Mouse (Mus musculus) thymus, postnatal 25 days (tissue): Measurements from ENCODE around the gene Kdelc2.

ENCODE experiments used
- DNase-seq: peaks from one replicate; pipeline ENCODE4 v3.0.0; 2022

Gene Kdelc2

DNA sequence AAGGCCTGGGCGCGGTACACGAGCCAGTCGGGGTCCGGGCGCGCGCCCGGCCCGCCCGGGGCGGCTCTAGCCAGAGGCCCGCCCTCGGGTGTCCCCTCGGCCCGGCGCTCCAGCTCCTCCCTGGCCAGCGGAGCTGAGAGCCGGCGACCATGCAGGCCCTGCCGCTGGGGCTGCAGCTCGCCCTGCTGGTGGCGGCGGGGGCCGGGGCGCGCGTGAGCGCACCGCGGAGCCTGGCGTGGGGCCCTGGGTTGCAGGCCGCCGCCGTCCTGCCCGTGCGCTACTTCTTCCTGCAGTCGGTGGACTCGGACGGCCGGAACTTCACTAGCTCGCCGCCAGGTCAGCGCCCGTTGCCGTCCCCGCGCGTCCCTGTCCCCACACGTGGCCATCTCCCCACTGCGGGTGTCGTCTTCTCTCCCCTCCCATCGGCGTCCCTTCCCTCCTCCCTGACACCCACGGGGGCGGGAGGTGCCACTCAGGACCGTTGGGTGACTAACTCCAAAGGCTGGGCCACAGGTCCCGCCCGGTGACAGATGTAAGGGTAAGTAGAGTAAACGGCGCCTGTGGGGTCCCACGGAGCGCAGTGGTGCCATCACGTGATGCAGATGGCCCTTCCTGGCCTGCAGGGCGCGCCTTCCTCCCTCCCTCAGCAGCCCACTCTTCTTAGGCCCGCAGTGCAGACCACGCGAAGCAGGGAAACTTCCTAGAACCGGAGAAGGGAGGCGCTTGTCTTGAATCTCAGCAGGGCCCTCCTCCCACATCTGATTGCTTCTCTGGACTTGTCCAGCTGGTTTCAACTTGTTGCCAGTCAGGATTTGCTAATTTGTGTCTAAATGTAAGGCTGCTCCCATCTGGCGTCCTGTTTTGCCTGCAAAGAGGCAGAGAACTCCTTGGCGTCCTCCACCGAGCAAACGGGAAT lies at the start of gene Kdelc2:
Gene Kdelc2, plus strand, starts transcription at position 75 of the 916 bp plus-strand sequence.
- peak; percentile 26 for DNase-seq

- DNase-seq = no peak
Measured at GRCm38 (mm10) chr9:53335131-53335530, 48.7 kb upstream of the Kdelc2 start.

- no peak for DNase-seq
Measured at GRCm38 (mm10) chr9:53339603-53340002, 44.2 kb upstream of the Kdelc2 start.

DNA sequence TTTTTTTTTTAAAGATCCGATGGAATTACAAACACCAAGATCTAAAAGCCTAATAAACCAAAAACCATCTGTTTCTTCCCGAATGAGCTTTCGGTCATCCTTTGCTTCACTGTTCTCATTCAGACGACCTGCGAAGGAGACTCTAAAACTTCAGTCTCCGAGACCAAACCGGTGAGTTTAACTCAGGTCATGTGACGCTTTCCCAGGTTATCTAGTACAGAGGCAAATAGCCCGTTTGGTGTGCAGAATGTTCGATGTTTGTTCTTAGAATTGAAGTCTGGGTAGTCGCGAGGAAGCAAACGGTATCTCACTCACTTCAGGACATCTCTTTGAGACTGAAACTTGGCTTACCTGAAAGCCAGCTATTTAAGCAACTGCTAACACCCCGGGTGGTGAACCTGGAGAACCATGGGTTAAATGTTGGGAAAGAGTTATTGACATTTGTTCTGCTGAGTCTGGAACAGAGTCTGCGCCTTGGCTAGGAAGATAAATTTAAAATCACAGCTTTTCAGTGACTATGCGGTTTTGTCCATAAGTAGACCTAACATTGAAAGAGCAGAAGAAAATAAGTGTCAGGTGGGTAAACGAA lies 43.4 kb upstream of the Kdelc2 start:
- no peak for DNase-seq

DNA sequence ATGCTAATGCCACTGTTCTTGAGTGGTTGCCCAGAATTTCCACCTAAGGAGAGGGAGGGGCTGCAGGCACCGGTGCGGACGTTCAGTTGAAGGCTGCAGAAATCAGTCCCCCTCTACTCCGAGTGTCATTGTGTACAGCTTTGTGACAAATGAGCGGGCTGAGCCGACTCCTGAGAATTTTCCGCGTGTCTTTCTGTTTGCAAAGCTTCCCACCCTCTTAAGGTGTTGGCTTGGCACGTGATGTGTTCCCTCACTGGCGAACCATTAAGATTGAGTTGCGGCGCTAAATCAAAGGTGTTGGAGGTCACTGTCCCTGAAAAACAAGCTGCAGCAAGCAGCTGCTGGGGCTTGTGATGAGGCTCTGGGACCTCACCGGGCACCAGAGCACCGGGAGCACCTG lies 42.9 kb upstream of the Kdelc2 start:
- no peak for DNase-seq

DNA sequence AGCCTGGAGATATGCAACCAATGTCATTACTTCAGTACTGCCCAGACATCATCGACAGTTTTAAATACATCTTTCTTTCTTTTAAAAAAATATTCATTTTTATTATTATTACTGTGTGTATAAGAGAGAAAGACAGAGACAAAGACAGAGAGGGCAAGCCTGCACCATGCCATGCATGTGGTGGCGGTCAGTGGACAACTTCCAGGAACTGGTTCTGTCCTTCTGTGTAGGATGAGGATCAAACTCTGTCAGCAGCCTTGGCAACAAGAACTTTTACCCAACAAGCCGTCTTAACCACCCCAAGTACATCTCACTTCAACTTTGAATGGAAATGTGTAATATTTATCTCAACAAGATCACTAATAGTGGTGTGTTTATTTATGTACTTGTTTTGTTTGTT lies 41.8 kb upstream of the Kdelc2 start:
- DNase-seq = no peak

DNA sequence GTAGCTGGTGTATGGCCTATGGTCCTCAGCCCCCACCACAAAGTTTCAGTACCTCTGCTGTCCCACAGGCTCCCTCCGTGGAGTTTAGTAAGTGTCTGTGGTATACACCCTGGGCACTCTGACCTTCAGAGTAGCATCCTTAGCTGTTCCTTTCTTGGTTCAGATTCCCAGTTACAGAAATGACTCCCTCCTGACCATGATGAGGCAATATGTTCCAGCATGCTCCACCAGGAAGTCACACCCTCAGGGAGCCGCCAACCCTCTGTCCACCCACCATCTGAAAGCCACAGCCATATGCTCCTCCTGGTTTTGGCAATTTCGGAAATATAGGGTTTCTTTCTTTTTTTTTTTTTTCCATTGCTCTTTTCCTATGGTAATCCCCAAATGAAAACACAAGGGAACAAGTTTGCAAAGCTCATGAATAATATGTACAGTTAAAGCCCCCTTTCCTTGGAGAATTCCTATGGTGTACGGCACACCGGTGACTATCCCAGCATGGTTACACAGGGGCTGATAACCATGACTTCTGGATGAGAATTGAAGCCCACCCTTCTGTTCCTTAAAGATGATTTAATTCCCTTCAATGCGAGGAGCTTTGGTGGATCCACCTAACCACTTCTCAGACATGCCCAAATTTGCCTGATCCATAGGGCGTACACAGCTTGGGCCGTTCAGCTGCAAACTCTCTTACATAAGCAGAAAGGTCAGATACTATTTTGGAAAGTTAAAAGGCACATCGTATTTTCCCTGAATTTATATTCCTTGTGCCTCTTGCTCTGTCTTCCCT lies 39.0 kb upstream of the Kdelc2 start:
- DNase-seq = no peak

DNA sequence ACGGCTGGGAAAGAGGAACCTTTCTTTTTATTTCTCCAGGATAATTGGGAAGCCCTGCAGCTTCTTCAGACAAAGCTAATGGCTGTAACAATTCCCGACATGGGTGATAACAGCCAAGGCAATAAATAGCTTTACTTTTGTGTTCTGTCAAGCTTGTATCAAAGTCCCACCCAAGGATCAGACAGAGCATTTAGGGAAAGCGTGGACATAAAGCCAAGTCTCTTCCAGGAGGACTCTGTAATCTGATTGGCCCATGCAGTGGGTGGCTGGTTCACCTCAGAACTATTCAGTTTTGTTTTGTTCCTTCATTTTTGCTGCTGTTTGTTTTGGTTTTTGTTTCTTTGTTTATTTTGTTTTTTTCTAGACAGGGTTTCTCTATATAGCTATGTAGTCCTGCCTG lies 38.1 kb upstream of the Kdelc2 start:
- DNase-seq = no peak

GRCm38 (mm10) chr9:53346402-53346801 lies 37.4 kb upstream of the Kdelc2 start:
- DNase-seq = no peak

GRCm38 (mm10) chr9:53349211-53349610 lies 34.6 kb upstream of the Kdelc2 start:
- DNase-seq = no peak

DNA sequence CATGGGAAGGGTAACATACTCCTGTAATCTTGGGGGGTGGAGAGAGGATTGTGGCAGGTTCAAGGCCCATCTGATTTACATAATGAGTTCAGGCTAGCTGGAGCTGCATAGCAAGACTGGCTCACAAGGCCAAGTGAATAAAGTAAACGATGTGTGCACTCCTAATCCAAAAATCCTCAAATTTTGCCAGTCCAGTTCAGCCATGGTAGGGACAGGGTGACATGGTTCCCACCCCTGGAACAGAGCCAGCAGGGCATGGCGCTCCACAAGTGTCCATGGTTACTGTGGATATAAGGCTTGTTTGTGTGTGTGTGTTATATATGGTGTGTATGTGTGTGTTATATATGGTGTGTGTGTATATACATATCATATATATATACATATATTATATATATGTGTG lies 33.5 kb upstream of the Kdelc2 start:
- DNase-seq = no peak

DNA sequence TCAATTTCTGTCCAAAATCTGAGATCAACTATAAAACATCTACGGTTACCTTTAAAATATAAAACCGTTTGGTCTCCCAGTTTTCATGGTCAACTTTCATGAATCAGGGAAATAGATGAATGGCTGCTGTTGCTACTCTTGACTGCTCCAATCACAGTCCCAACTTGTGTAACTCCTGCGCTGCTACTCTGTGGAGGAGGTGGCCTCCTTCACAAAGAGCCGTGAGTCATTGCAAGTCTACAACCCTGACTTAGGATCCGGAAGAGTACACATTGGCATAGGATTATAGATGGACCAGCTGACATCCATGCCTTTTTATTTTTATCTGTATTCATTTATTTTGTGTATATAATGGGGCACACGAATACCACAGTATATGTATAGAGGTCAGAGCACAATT lies 31.9 kb upstream of the Kdelc2 start:
- DNase-seq = no peak

- no peak for DNase-seq
Measured at GRCm38 (mm10) chr9:53353161-53353560, 30.7 kb upstream of the Kdelc2 start.

GRCm38 (mm10) chr9:53356219-53357155 lies 27.3 kb upstream of the Kdelc2 start:
- no peak for DNase-seq

DNA sequence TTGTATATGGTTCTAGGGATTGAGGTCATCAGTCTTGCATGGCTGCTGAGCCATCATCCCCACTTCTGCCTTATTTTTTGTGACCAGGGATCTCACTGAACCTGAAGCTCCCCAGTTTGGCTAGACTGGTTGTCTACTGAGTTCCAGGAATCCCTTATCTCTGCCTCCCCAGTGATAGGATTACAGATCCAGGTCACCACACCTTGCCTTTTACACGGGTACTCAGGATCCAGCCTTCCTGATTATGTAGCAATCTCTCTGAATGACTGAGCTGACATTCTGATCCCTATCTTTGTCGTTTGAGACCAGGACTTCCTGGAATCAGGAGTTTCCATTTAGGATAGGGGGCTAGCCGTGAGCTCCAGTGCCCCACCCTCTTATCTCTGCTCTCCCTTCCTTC lies 12.5 kb upstream of the Kdelc2 start:
- no peak for DNase-seq

DNA sequence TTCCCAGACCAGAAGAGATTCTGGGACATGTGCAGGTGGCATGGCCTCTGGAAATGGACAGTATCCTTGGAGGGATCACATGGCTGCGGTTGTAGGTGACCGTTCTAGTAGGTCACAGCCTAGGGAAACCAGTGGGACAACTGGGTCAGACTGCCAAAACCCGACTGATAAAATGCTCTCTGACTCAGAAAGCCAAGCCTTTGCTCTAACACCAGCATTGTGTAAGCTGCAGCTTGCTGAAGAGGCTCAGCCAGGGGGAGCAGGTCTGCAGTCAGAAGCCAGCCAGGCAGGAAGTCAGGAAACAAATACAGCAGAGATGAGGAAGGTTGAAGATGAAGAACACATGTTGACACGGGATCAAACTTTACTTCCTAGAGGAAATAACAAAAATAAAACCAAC lies 7.9 kb upstream of the Kdelc2 start:
- peak; percentile 4 for DNase-seq

GRCm38 (mm10) chr9:53376820-53377219 lies 7.0 kb upstream of the Kdelc2 start:
- DNase-seq = peak; percentile 38

GRCm38 (mm10) chr9:53377597-53377996 lies 6.2 kb upstream of the Kdelc2 start:
- no peak for DNase-seq

DNA sequence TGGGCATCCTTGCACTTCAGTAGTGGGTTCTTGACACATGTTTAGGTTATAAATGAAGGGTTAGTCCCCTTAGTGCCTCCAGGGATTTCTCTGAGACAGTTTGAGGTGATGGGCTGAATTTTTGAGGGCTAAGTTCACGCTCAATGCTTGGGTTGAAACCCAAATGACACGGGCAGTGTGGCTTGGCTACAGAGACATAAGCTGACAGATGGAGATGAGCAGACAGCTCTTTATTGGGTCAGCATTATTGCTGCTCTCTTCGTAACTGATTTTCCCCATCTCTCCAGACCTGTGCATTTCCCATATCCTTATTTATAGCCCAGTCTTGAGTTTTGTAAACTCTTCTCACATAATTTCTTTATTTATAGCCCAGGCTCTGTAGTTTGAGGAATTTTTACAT lies 5.7 kb upstream of the Kdelc2 start:
- DNase-seq = no peak

DNA sequence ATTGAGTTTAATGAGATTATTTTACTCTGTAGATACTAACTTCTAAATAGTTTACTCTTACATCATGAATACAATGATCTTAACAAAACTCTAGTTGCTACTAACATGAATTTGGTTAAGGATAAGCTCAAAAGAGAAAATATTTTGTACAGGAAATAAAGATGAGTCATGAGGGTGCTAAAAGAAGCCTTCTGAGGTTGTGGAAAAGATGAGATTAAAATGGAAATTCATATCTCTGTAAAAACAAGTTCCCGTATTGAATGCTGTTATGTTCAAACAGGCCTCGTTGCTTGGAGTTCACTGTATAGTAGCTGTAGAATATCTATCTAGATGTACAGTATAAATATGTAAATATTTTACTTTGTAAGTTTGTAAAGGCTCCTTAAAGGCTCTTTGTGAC lies 3.2 kb upstream of the Kdelc2 start:
- no peak for DNase-seq

GRCm38 (mm10) chr9:53381113-53381615 lies 2.7 kb upstream of the Kdelc2 start:
- no peak for DNase-seq

DNA sequence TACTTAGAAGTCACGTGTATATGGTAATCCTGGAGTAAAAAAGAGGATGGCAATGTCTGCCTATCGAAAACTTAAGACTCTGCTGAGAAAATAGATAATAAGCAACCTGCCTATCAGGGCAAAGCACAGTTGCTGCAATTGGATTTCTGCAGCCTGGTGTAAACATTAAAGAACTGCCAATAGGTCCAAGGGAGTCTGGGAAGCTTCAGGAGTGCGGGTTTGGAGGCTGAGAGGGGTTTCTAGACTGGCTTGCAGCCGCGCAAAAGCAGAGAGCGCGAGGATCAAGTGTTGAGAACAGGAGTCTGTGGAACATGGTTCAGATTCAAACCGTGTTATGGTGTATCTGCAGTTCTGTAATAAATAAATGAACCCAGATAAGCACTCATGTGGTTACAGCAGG lies 1.0 kb downstream of the Kdelc2 start:
- no peak for DNase-seq
